Comparison of ENCODE assay signal across 22 mouse cellular contexts in the genomic region with DNA sequence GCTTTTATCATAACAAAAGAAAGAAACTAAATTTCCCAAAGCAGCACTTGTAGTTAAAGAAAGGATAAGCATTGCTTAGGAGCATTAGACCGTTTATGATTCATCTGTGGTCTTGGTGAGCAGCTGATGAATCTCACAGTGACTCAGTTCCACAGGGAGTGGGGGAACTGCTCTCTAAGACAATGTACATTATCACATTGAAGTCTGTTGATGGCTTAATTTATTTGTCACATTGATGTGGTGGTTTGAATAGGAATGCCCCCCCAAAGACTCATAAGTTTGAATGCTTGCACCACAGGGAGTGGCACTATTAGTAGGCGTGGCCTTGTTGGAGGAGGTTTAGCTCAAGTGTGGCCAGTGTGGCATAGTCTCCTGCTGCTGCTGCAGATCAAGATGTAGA. TPM values are rescaled to one million over a fixed set of nuclear protein-coding genes. Genes with fewer than 3 reads are reported as not detected.
"Had no signal": no experiment of that assay in that cellular context is flagged by ENCODE, and none has a peak within 500 bp of the region (broad histone marks: within the 10 kb centered on the region; RNA-seq: fewer than 3 reads in every experiment).

No protein-coding gene starts in this region.

- H3K27ac ChIP-seq: limb, embryonic 12.5 days; limb, embryonic 15.5 days; liver, embryonic 14.5 days; macrophage; midbrain, embryonic 10.5 days; midbrain, embryonic 13.5 days; neural tube, embryonic 12.5 days; neural tube, embryonic 15.5 days; stomach, embryonic 15.5 days had no signal

- H3K4me3 ChIP-seq: limb, embryonic 12.5 days; limb, embryonic 15.5 days; megakaryocyte, embryonic 14.5 days; midbrain, embryonic 10.5 days; midbrain, embryonic 13.5 days; neural tube, embryonic 12.5 days; neural tube, embryonic 15.5 days; stomach, embryonic 15.5 days had no signal

- H3K36me3 ChIP-seq: limb, embryonic 12.5 days; limb, embryonic 15.5 days; midbrain, embryonic 10.5 days; midbrain, embryonic 13.5 days; neural tube, embryonic 12.5 days; neural tube, embryonic 15.5 days; stomach, embryonic 15.5 days had no signal

- H3K27me3 ChIP-seq: limb, embryonic 15.5 days; neural tube, embryonic 12.5 days; neural tube, embryonic 15.5 days; stomach, embryonic 15.5 days had no signal

- ATAC-seq: liver, postnatal 0 days; lung, postnatal 0 days; midbrain, embryonic 13.5 days; midbrain, embryonic 16.5 days had no signal

- DNase-seq: kidney, adult 9 months; kidney, postnatal 14 days; kidney, postnatal 4 days; left cerebral cortex, postnatal 4 days; liver, postnatal 0 days; lung, embryonic 14.5 days; right cerebral cortex, adult 18-20 months; right cerebral cortex, postnatal 14 days; right cerebral cortex, postnatal 4 days; thymus, postnatal 25 days had no signal

RNA-seq across cellular contexts. Expression of gene Ghr, which starts 4.6 kb away (rescaled TPM):
- polyA plus RNA-seq: macrophage had no signal
